Mouse (Mus musculus): ENCODE results near the gene Vrk2.

- TF ChIP-seq CTCF (conservative IDR thresholded peaks at IDR 0.05; ENCODE audit: insufficient read depth, insufficient read length, low read depth, low read length) (no peak), POLR2A (IDR thresholded peaks at IDR 0.05; ENCODE audit: low read depth, low read length) (no peak)
These were observed 8.1 kb downstream of the Vrk2 start for GRCm38 (mm10) chr11:26585409-26586366.
